Mouse (Mus musculus) MEL (cell line): Measurements from ENCODE around the gene Mpg.

Source experiments
- CHD1 ChIP-seq: IDR thresholded peaks from 2 replicates; pipeline ENCODE4 v1.6.1; 2012; ENCODE audit warnings: low read depth, mild to moderate bottlenecking, inconsistent platforms, low read length, improper control_type of control experiment
- CTCF ChIP-seq, 3 experiments: IDR thresholded peaks in 2 of 3; conservative IDR thresholded peaks in 1 of 3; 2 replicates each; pipeline ENCODE4 v1.5.1; 2011 to 2012; ENCODE audit warnings: low read length in 3 of 3, low read depth in 2 of 3, mild to moderate bottlenecking in 2 of 3, improper control_type of control experiment in 1 of 3, inconsistent platforms in 1 of 3, mixed read lengths in 1 of 3, moderate library complexity in 1 of 3; ENCODE audit not compliant: control insufficient read depth in 1 of 3, insufficient read depth in 1 of 3, poor library complexity in 1 of 3, severe bottlenecking in 1 of 3
- EP300 ChIP-seq, 2 experiments: IDR thresholded peaks; 2 replicates each; pipeline ENCODE4 v1.6.1; 2011; ENCODE audit warnings: improper control_type of control experiment in 2 of 2, low read length in 2 of 2, low read depth in 1 of 2, mild to moderate bottlenecking in 1 of 2
- GABPA ChIP-seq: IDR thresholded peaks from 2 replicates; pipeline ENCODE4 v1.6.1; 2012; ENCODE audit warnings: low read depth, mild to moderate bottlenecking, inconsistent platforms, low read length, improper control_type of control experiment, moderate library complexity
- RAD21 ChIP-seq: IDR thresholded peaks from 2 replicates; pipeline ENCODE4 v1.6.1; 2011; ENCODE audit warnings: mild to moderate bottlenecking, low read depth, low read length, improper control_type of control experiment

- TF ChIP-seq EP300 (IDR thresholded peaks at IDR 0.05; ENCODE audit: low read depth in 1 of 2, low read length in 2 of 2) = no peak
- no peak for TF ChIP-seq CTCF (IDR thresholded peaks at IDR 0.05 in 2 of 3, conservative IDR thresholded peaks at IDR 0.05 in 1 of 3; ENCODE audit: control insufficient read depth in 1 of 3, insufficient read depth in 1 of 3, low read depth in 2 of 3, low read length in 3 of 3, poor library complexity in 1 of 3, severe bottlenecking in 1 of 3)
- TF ChIP-seq CHD1 = no peak
- no peak for TF ChIP-seq RAD21
- no peak for TF ChIP-seq GABPA
These were observed 36.2 kb upstream of the Mpg start for GRCm38 (mm10) chr11:32190119-32190518.
